ENCODE assay signal across 8 mouse cellular contexts in the genomic region with DNA sequence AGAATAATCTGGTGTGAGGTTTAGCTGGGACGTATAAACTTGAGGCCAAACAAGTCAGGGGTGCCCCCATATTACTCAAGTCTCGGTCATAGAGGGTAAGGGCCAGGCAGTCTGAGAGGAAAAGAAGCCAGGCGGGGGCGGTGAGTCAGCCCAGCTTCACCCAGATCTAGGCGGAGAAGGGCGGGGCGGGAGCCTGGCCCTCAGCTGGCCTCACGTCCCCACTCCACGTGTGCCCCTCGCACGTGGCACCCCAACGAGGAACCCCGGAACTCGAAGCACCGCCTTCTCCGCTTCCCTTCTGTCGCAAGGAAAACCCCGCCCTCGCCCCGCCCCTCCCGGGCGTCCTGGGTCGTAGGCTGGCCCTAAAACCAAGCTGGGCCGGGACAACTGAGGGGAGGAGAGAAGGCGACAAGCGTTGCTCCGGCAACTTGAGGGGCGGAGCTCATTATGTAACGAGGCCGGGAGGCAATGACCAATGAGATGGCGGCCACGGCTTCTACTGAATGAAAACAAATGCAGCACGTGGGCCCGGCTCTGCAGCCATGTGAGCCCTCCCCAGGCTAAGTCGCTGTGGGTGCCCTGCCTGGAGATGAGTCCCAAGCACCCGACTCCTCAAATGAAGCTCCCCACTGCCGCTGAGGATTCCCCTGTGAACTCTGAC. TPM values are rescaled to one million over a fixed set of nuclear protein-coding genes. Genes with fewer than 3 reads are reported as not detected.
DNase-seq lines count a peak whose midpoint lies in the region; ATAC-seq lines count a peak whose summit lies in the region.

No protein-coding gene starts in this region.

- peaks cover 19% of the 10 kb centered on the region for H3K36me3 ChIP-seq in hindbrain, embryonic 12.5 days

- ATAC-seq in hindbrain, embryonic 12.5 days (ENCODE audit: low FRiP score) = peak; percentile 77

- H3K27me3 ChIP-seq in hindbrain, embryonic 12.5 days = no peaks in the 10 kb centered on the region

- H3K4me2 ChIP-seq in hindbrain, embryonic 12.5 days (replicated peaks) = peak overlapping the region; percentile 62

- peak overlapping the region; percentile 34 for H3K4me3 ChIP-seq in hindbrain, embryonic 12.5 days

- WGBS in hindbrain, embryonic 12.5 days = under 1% methylated on average over 37 of the region's 37 CpGs

- no peaks in the 10 kb centered on the region for H3K9me3 ChIP-seq in hindbrain, embryonic 12.5 days (replicated peaks)

- DNase-seq in Muller cell, postnatal 12 days (ENCODE audit: inconsistent ontology term) = peak; percentile 100
- peak; percentile 100 for DNase-seq in cerebellum, adult 9-11 months
- DNase-seq in frontal cortex, adult 2 months (ENCODE audit: extremely low spot score in 1 of 2, low spot score in 1 of 2) = peak; percentile 100
- DNase-seq in layer of hippocampus, postnatal 25 days (ENCODE audit: extremely low spot score in 1 of 2, low spot score in 1 of 2) = peak; percentile 91 to 98
- peak; percentile 100 for DNase-seq in lung, postnatal 25 days (ENCODE audit: low spot score)
- DNase-seq in retina, embryonic 14.5 days (ENCODE audit: low spot score) = peak; percentile 96
- DNase-seq in thymus, postnatal 4 days = peak; percentile 95

- no peak overlapping the region for H3K27ac ChIP-seq in hindbrain, embryonic 12.5 days

- H3K9ac ChIP-seq in hindbrain, embryonic 12.5 days = 0 out of 2 replicates have a peak overlapping the region, but pooled peaks have one; percentile 14

- peaks cover 45% of the 10 kb centered on the region for H3K4me1 ChIP-seq in hindbrain, embryonic 12.5 days

RNA-seq across cellular contexts. Expression of a gene that starts 1.4 kb away (rescaled TPM):
- polyA plus RNA-seq in frontal cortex, adult 2 months (2012; rRNA removed) = 124 and 126 TPM in 2 replicates
- polyA plus RNA-seq in hindbrain, embryonic 12.5 days (2016; fragmentation: Nextera tagmentation; extraction: Ambion mirVana) = 1.2 and 1.3 TPM in 2 replicates
- 10 to 100 TPM; 78.1 to 92.2 TPM for total RNA-seq in layer of hippocampus, postnatal 25 days (2021)

RNA-seq across cellular contexts. Expression of a gene that starts 21.6 kb away (rescaled TPM):
- 112 and 123 TPM in 2 replicates for polyA plus RNA-seq in frontal cortex, adult 2 months (2012; rRNA removed)
- polyA plus RNA-seq in hindbrain, embryonic 12.5 days (2016; fragmentation: Nextera tagmentation; extraction: Ambion mirVana) = 38.8 and 40.4 TPM in 2 replicates
- 100 to 1,000 TPM; 170 to 176 TPM for total RNA-seq in layer of hippocampus, postnatal 25 days (2021)

RNA-seq across cellular contexts. Expression of a gene that starts 30.9 kb away (rescaled TPM):
- 47.8 TPM in 2 replicates for polyA plus RNA-seq in frontal cortex, adult 2 months (2012; rRNA removed)
- polyA plus RNA-seq in hindbrain, embryonic 12.5 days (2016; fragmentation: Nextera tagmentation; extraction: Ambion mirVana) = 62.5 and 66.5 TPM in 2 replicates
- 10 to 100 TPM; 53.3 to 60.6 TPM for total RNA-seq in layer of hippocampus, postnatal 25 days (2021)

RNA-seq across cellular contexts. Expression of a gene that starts 33.3 kb away (rescaled TPM):
- polyA plus RNA-seq in frontal cortex, adult 2 months (2012; rRNA removed) = 770 and 851 TPM in 2 replicates
- polyA plus RNA-seq in hindbrain, embryonic 12.5 days (2016; fragmentation: Nextera tagmentation; extraction: Ambion mirVana) = 67.2 and 68.4 TPM in 2 replicates
- 1,000 to 10,000 TPM; 1,027 to 1,094 TPM for total RNA-seq in layer of hippocampus, postnatal 25 days (2021)

RNA-seq across cellular contexts. Expression of a gene that starts 44.5 kb away (rescaled TPM):
- 137 and 157 TPM in 2 replicates for polyA plus RNA-seq in frontal cortex, adult 2 months (2012; rRNA removed)
- 85.0 and 86.9 TPM in 2 replicates for polyA plus RNA-seq in hindbrain, embryonic 12.5 days (2016; fragmentation: Nextera tagmentation; extraction: Ambion mirVana)
- total RNA-seq in layer of hippocampus, postnatal 25 days (2021) = 100 to 1,000 TPM; 118 to 130 TPM

Comparison
In these comparisons a context has a peak if more than half of its experiments do, and no peak if none do; other contexts are left out.
1. RNA of a gene that starts 1.4 kb away (polyA plus RNA-seq): 124 to 126 TPM in frontal cortex, adult 2 months; 1.2 to 1.3 TPM in hindbrain, embryonic 12.5 days; every median in the first group is over 10 times any median in the second.
2. Peak in every context shown above with its lines, with median percentiles within 50 percentile points of each other: DNase-seq.